22 mouse cellular contexts compared by ENCODE assay signal in genomic region chr3:95924185-95924584, GRCm38 (mm10). TPM values are rescaled to one million over a fixed set of nuclear protein-coding genes. Genes with fewer than 3 reads are reported as not detected.
"Had no signal": no experiment of that assay in that cellular context is flagged by ENCODE, and none has a peak within 500 bp of the region (broad histone marks: within the 10 kb centered on the region; RNA-seq: fewer than 3 reads in every experiment).

No protein-coding gene starts in this region.

- H3K4me3 ChIP-seq: layer of hippocampus, adult 2 months; limb, embryonic 12.5 days; limb, embryonic 15.5 days; midbrain, embryonic 12.5 days; midbrain, embryonic 15.5 days had no signal

- H3K27me3 ChIP-seq: limb, embryonic 12.5 days; limb, embryonic 15.5 days; midbrain, embryonic 12.5 days; midbrain, embryonic 15.5 days had no signal

- H3K9ac ChIP-seq: limb, embryonic 12.5 days; limb, embryonic 15.5 days; liver, embryonic 14.5 days; liver, postnatal 0 days; lung, embryonic 14.5 days; midbrain, embryonic 12.5 days; midbrain, embryonic 15.5 days had no signal

- DNase-seq: kidney, adult 18-20 months; kidney, adult 9 months; kidney, postnatal 14 days; layer of hippocampus, adult 9-11 months; left cerebral cortex, postnatal 4 days; liver, postnatal 0 days; lung, embryonic 14.5 days; right cerebral cortex, adult 18-20 months; right cerebral cortex, postnatal 14 days; right cerebral cortex, postnatal 4 days had no signal

- H3K36me3 ChIP-seq: limb, embryonic 12.5 days; limb, embryonic 15.5 days; midbrain, embryonic 12.5 days; midbrain, embryonic 15.5 days had no signal

- H3K27ac ChIP-seq: layer of hippocampus, adult 2 months; limb, embryonic 12.5 days; limb, embryonic 15.5 days; liver, embryonic 14.5 days; macrophage; midbrain, embryonic 12.5 days; midbrain, embryonic 15.5 days; stomach, postnatal 0 days had no signal

- ATAC-seq: intestine, embryonic 16.5 days; liver, postnatal 0 days; lung, postnatal 0 days; midbrain, embryonic 15.5 days had no signal

- H3K4me1 ChIP-seq: limb, embryonic 12.5 days; midbrain, embryonic 12.5 days had no signal

- H3K4me2 ChIP-seq: limb, embryonic 12.5 days; limb, embryonic 15.5 days; liver, embryonic 11.5 days; lung, embryonic 14.5 days; midbrain, embryonic 12.5 days; midbrain, embryonic 15.5 days had no signal

- H3K9me3 ChIP-seq: limb, embryonic 12.5 days; limb, embryonic 15.5 days; midbrain, embryonic 12.5 days; midbrain, embryonic 15.5 days had no signal

RNA-seq across cellular contexts. Expression of gene Car14, which starts 19.7 kb away (rescaled TPM):
- total RNA-seq: megakaryocyte, adult 5-6 weeks had no signal
- polyA plus RNA-seq: macrophage had no signal
